Mouse (Mus musculus): ENCODE measurements around the gene Bcl2a1b. TPM values are rescaled to one million over a fixed set of nuclear protein-coding genes. Genes with fewer than 3 reads are reported as not detected.
"Not testable (repeated sequence)": the region's sequence is repeated elsewhere in the genome, so short reads cannot be mapped to it uniquely, and the experiment has no call there.

The Bcl2a1b gene
- polyA plus RNA-seq, 1 experiment from 2014 or later, result 1.3 TPM

GRCm38 (mm10) chr9:89212428-89212827 lies 13.4 kb downstream of the Bcl2a1b start:
- not testable (repeated sequence) for ATAC-seq (replicated peaks); H3K9me3 ChIP-seq; H3K4me2 ChIP-seq (replicated peaks); H3K9ac ChIP-seq (replicated peaks); H3K4me1 ChIP-seq; H3K27ac ChIP-seq (replicated peaks); H3K4me3 ChIP-seq; H3K27me3 ChIP-seq; H3K36me3 ChIP-seq
- 39% methylated on average over 1 of the region's 1 CpGs for WGBS

GRCm38 (mm10) chr9:89218174-89218573 lies 19.2 kb downstream of the Bcl2a1b start:
- H3K4me2 ChIP-seq (replicated peaks); H3K36me3 ChIP-seq; ATAC-seq (replicated peaks); H3K9me3 ChIP-seq; H3K4me1 ChIP-seq; H3K27me3 ChIP-seq; H3K4me3 ChIP-seq; H3K27ac ChIP-seq (replicated peaks); H3K9ac ChIP-seq (replicated peaks): not testable (repeated sequence)
- WGBS, result 91% methylated on average over 4 of the region's 4 CpGs

GRCm38 (mm10) chr9:89219668-89220067 lies 20.7 kb downstream of the Bcl2a1b start:
- not testable (repeated sequence) for H3K4me1 ChIP-seq; H3K36me3 ChIP-seq; H3K9ac ChIP-seq (replicated peaks); H3K9me3 ChIP-seq; H3K4me3 ChIP-seq; H3K27ac ChIP-seq (replicated peaks); ATAC-seq (replicated peaks); H3K27me3 ChIP-seq; H3K4me2 ChIP-seq (replicated peaks)
- 89% methylated on average over 3 of the region's 4 CpGs for WGBS

GRCm38 (mm10) chr9:89220704-89221287 lies 21.8 kb downstream of the Bcl2a1b start:
- not testable (repeated sequence) for H3K27ac ChIP-seq (replicated peaks)

GRCm38 (mm10) chr9:89226071-89226470 lies 27.1 kb downstream of the Bcl2a1b start:
- no peak; the same call in 1 of the 2 replicates for ATAC-seq (replicated peaks)
- H3K4me1 ChIP-seq, result no peaks in the 10 kb centered on the region
- H3K36me3 ChIP-seq, result no peaks in the 10 kb centered on the region
- H3K4me2 ChIP-seq (replicated peaks), result no peak overlapping the region
- no peak overlapping the region for H3K4me3 ChIP-seq
- H3K27ac ChIP-seq (replicated peaks), result no peak overlapping the region
- 67% methylated on average over 4 of the region's 4 CpGs for WGBS
- H3K9me3 ChIP-seq, result no peaks in the 10 kb centered on the region
- no peaks in the 10 kb centered on the region for H3K27me3 ChIP-seq
- H3K9ac ChIP-seq (replicated peaks), result no peak overlapping the region

More at GRCm38 (mm10) chr9:89220704-89221287, 21.8 kb downstream of the Bcl2a1b start:
- H3K9ac ChIP-seq (replicated peaks); H3K27me3 ChIP-seq; ATAC-seq (replicated peaks); H3K36me3 ChIP-seq; H3K4me2 ChIP-seq (replicated peaks); H3K4me3 ChIP-seq; H3K4me1 ChIP-seq; H3K9me3 ChIP-seq: not testable (repeated sequence)
- WGBS, result 93% methylated on average over 6 of the region's 6 CpGs

GRCm38 (mm10) chr9:89228122-89228521 lies 29.1 kb downstream of the Bcl2a1b start:
- Histone ChIP-seq H3K9me3 (no peaks in the 10 kb centered on the region), H3K27ac (replicated peaks) (no peak overlapping the region), H3K27me3 (no peaks in the 10 kb centered on the region), H3K36me3 (no peaks in the 10 kb centered on the region), H3K4me1 (no peaks in the 10 kb centered on the region), H3K4me2 (replicated peaks) (no peak overlapping the region), H3K4me3 (no peak overlapping the region), H3K9ac (replicated peaks) (no peak overlapping the region)
- 92% methylated on average over 7 of the region's 7 CpGs for WGBS
- no peak for ATAC-seq (replicated peaks)

GRCm38 (mm10) chr9:89230897-89231497 lies 32.0 kb downstream of the Bcl2a1b start:
- not testable (repeated sequence) for H3K9ac ChIP-seq (replicated peaks); H3K4me3 ChIP-seq; H3K4me1 ChIP-seq; H3K4me2 ChIP-seq (replicated peaks); H3K36me3 ChIP-seq; H3K9me3 ChIP-seq; H3K27ac ChIP-seq (replicated peaks); H3K27me3 ChIP-seq
- peak; percentile 77 for ATAC-seq (replicated peaks)
- WGBS, result 82% methylated on average over 2 of the region's 2 CpGs

GRCm38 (mm10) chr9:89237131-89237530 lies 38.1 kb downstream of the Bcl2a1b start:
- not testable (repeated sequence) for H3K4me2 ChIP-seq (replicated peaks); H3K4me3 ChIP-seq; H3K4me1 ChIP-seq; H3K27ac ChIP-seq (replicated peaks); H3K27me3 ChIP-seq; ATAC-seq (replicated peaks); H3K9me3 ChIP-seq; H3K9ac ChIP-seq (replicated peaks); H3K36me3 ChIP-seq
- WGBS, result 84% methylated on average over 4 of the region's 4 CpGs

GRCm38 (mm10) chr9:89238976-89239505 lies 40.0 kb downstream of the Bcl2a1b start:
- H3K4me2 ChIP-seq (replicated peaks); H3K9ac ChIP-seq (replicated peaks); H3K9me3 ChIP-seq; H3K27ac ChIP-seq (replicated peaks); ATAC-seq (replicated peaks); H3K27me3 ChIP-seq; H3K36me3 ChIP-seq; H3K4me3 ChIP-seq; H3K4me1 ChIP-seq: not testable (repeated sequence)
- 91% methylated on average over 4 of the region's 5 CpGs for WGBS

- not testable (repeated sequence) for H3K9ac ChIP-seq (replicated peaks); ATAC-seq (replicated peaks); H3K36me3 ChIP-seq; H3K4me2 ChIP-seq (replicated peaks); H3K4me1 ChIP-seq; H3K4me3 ChIP-seq; H3K9me3 ChIP-seq; H3K27ac ChIP-seq (replicated peaks); H3K27me3 ChIP-seq
- 74% methylated on average over 3 of the region's 3 CpGs for WGBS
Observed at GRCm38 (mm10) chr9:89240516-89241019, 41.6 kb downstream of the Bcl2a1b start.

- no peak overlapping the region for H3K9ac ChIP-seq (replicated peaks)
- H3K27ac ChIP-seq (replicated peaks), result no peak overlapping the region
- ATAC-seq (replicated peaks), result no peak
- 86% methylated on average over 2 of the region's 2 CpGs for WGBS
- H3K4me3 ChIP-seq, result no peak overlapping the region
- no peaks in the 10 kb centered on the region for H3K27me3 ChIP-seq
- H3K4me2 ChIP-seq (replicated peaks), result no peak overlapping the region
- H3K9me3 ChIP-seq, result no peaks in the 10 kb centered on the region
- H3K36me3 ChIP-seq, result no peaks in the 10 kb centered on the region
- no peaks in the 10 kb centered on the region for H3K4me1 ChIP-seq
Observed at GRCm38 (mm10) chr9:89253400-89253799, 54.4 kb downstream of the Bcl2a1b start.

GRCm38 (mm10) chr9:89256556-89257335 lies 57.7 kb downstream of the Bcl2a1b start:
- ATAC-seq (replicated peaks), result no peak
- no peak overlapping the region for H3K4me3 ChIP-seq
- H3K27ac ChIP-seq (replicated peaks), result no peak overlapping the region
- H3K4me1 ChIP-seq, result no peaks in the 10 kb centered on the region
- no peaks in the 10 kb centered on the region for H3K9me3 ChIP-seq
- H3K27me3 ChIP-seq, result no peaks in the 10 kb centered on the region
- H3K36me3 ChIP-seq, result no peaks in the 10 kb centered on the region
- no peak overlapping the region for H3K4me2 ChIP-seq (replicated peaks)
- no peak overlapping the region for H3K9ac ChIP-seq (replicated peaks)
- WGBS, result 92% methylated on average over 12 of the region's 12 CpGs

Data from forebrain, embryonic 15.5 days (tissue).